Mouse (Mus musculus) adrenal gland (tissue): Measurements from ENCODE around the gene Asns.

ENCODE experiments used
- intact Hi-C: fragments of 180-260 bp; cut with DNase I; formaldehyde crosslinking; loops from one replicate; pipeline ENCODE4 v1.15.1; 2025
- long read RNA-seq, 2 experiments: library from polyadenylated mRNA; unstranded; transcript quantifications; one replicate each; pipeline ENCODE4 v2.0.0; 2020; ENCODE audit warnings: borderline replicate concordance in 1 of 2; ENCODE audit not compliant: insufficient replicate concordance in 1 of 2

Gene Asns
- long read RNA-seq, experiment 1, transcript Asns-201 (12 exons, 2,001 nt), result major isoform, 20 of 26 reads
- long read RNA-seq, experiment 1, partial matches to known transcripts, result 1 of 26 reads
- long read RNA-seq, experiment 1, other reads (novel, unspliced or antisense), result 4 of 26 reads
- long read RNA-seq, experiment 2, transcript Asns-201 (12 exons, 2,001 nt), result major isoform, 19 of 24 reads
- long read RNA-seq, experiment 2, partial matches to known transcripts, result 2 of 24 reads
- long read RNA-seq, experiment 2, other reads (novel, unspliced or antisense), result 3 of 24 reads

DNA sequence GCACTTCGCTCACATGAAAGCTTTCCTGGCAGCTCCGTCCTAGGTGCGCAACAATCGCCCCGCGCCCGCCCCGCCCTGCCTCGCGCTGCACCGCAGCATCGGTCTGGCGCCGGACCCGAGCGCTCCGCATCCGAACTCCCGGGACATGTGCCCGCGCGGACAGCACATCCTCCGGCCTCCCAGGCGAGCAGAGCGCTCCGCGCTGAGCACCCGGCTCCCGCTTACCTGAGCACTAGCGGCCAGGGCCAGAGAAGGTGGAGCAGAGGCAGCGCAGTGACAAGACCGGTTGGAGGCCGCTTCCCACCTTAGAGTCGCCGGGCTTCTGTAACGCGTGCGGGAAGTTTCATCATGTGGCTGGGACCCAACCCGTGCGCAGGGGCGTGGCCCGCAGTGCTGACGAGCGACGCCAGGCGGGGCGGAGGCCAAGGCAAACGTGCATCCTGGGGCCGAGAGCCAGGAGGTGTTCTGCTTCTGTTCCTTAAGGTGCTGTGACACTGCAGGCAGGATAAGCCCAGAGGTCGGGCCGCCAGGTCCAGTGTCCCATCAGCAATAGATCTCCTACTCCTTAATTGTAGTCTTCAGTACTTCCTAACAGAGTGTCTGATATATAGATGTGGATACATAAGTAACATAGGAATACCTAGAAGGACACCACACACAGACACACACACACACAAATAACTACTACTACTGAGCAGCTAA lies at the start of gene Asns:
Gene Asns (minus strand): TSS at position 371 of the 702 bp plus-strand sequence.
- intact Hi-C loops, result no loop called here

DNA sequence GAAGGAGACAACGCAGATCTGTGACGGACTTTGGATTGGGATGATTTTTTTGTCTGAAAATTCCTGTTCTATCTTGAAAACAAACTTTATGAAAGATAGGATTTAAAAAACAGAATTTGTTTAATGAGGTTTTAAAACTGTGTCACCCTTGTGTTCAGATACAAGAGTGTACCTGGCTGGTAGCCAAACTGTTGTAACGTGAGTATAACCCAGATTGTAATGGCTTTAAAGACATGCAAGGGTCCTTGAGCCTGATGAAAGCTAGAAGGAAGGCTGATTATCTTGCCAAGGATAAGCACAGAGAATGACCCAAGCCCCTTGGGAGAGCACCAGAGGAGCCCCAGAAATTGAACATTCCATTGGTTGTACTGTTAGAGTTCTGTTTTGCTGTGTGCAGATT lies 48.7 kb upstream of the Asns start:
- intact Hi-C loops, result no loop called here

DNA sequence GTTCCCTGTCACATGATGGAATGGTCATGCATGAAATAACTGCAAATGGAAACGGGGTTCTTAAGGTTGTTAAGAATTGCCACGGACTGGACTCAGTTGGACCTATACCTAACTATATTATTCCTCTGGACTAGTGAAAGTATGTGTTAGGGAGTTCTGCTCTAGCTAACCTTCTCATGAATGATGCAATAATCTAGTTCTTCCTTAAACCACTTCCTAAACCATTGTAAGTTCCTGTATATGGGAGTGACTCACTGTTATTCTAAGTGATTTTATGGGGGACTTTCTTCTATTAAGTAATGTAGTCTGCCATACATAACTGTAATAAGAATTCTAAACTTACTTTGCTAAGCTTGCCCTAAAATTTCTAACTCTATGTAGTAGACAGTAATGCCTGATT lies 44.8 kb upstream of the Asns start:
- intact Hi-C loops, result loop anchor here (5.0 kb wide), 1 partner anchor 104 kb away; the partner anchor contains the start of gene C1galt1

DNA sequence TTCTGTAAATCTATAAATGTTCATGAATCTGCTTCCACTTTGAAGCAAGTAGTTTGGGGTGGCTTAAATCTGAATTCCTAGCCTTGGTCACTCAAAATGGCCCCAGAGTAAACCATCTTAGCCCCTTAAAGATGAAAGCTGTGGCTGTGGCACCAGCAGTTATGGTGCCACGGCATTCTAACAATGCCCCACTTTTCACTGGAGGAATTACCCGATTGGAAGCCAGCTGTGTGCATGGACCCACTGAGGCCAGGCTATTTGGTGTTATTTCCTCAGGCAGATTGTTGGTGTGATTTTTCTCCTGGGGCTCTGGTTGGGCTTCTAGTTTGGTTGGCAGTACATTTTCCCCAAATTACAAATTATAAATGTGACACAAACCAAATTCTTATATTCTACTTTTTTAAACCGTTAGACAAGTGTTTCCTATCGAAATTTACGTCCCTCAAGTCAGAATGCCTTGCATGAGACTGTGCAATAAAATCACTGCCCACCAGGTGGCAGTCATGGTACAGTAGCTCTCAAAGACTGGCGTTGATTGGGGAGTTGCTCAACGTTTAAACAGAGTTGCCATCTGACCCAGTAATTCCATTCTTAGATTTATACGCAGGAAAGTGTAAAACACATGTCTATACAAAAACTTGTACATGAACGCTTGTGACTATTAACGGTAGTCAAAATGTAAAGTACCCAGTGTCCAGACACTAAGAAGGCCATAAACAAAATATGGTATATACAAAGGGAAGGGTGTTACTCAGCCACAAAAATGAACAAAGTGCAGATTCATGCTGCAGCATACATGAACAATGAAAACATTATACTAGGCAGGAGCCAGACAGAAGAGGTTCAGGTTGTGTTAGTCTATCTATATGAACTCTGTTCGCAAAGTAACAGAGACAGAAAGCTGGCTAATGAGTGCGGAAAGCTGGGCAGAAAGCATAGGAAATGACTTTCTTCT lies 40.0 kb upstream of the Asns start:
- intact Hi-C loops, result loop anchor here (2.0 to 5.0 kb wide), 3 partner anchors 249 to 459 kb away; partner anchors contain the start of gene Col28a1

DNA sequence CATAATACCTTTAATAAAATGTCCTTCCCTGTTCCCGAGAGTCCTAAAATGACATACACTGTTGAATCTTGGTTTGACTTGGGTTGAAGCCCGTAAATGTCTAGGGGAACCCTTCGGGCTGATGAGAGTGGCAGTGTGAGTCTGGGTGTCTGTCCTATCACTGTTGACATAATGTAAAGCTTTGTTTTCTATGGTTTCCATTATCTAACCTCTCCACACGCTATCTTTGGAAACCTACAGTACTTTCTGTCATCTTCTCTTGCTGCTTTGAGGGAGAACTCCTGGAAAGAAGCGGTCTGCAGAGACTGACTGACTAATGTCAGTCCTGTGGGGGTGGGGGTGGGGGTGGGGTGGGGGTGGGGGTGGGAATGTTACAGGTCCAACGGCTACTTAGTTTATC lies 39.0 kb upstream of the Asns start:
- intact Hi-C loops, result loop anchor here (2.0 to 5.0 kb wide), 3 partner anchors 250 to 460 kb away; partner anchors contain the start of gene Col28a1

DNA sequence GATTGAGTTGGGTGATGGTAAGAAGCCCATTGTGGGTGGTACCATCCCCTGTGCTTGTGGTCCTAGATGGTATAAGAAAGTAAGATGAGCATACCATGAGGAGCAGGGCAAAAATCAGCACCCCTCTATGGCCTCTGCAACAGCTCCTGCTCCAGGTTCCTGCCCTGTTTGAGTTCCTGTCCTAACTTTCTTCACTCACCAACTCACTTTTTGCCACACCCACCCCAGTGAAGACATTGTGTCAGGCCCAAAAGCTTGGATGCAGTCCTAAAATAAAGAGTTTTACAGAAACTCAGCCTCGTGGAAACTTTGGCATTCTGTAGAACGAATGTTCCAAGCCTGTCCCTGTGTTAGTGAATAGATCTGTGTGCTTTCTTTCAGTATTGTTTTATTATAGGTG lies 36.1 kb upstream of the Asns start:
- intact Hi-C loops, result no loop called here

DNA sequence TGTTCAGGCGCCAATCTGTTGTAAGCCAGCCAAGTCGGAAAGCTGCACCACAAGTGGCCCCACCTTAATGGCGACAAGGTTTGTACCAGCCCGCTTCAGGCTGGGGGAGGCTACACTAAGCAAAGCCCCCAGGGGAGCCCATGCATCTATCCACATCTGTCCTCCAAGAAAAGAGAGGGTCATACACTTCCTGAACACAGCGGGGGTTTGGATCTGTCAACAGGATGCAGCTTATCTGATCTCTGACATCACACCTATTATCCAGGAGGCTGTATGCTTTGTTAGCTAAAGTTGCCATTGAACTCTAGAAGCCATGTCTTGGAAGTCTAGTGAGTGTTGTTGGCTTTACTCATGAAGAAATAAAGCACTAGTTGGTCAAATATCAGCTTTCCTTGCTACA lies 35.2 kb upstream of the Asns start:
- intact Hi-C loops, result no loop called here

DNA sequence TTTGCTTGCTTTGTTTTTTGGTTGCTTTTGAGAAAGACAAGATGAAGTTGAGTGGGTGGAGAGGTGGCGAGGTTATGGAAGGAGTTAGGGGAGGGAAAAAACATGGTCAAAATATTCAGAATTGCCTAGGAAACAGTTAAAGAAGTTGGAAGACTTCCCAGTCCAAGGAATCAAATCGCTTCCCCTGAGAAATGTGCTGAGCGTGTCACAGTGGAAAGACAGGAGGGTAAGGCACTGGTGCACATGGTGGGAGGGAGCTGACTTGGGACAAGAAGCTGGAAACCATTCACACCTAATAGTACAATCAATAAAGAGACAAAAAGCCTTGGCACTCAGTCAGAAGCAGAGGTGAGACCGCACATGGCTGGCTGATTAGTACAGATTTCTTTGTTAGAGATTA lies 23.2 kb upstream of the Asns start:
- intact Hi-C loops, result no loop called here

DNA sequence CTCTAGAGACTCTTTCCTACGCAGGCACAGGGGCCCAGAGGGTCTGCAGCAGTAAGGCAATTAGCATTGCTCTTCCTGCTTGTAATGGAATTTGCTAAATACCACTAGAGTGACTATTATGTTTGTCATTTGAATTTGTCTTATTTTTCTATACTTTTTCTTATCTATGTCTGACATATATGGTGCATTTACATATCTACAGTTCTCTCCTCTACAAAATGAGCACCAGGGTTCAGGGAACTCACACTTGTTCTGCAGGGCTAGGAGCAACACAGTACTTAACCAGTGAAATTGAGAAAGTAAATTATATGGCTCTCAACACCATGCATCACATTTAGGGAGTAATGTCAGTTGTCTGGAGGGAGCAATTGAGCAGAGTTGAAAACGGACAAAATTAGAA lies 21.2 kb upstream of the Asns start:
- intact Hi-C loops, result no loop called here

DNA sequence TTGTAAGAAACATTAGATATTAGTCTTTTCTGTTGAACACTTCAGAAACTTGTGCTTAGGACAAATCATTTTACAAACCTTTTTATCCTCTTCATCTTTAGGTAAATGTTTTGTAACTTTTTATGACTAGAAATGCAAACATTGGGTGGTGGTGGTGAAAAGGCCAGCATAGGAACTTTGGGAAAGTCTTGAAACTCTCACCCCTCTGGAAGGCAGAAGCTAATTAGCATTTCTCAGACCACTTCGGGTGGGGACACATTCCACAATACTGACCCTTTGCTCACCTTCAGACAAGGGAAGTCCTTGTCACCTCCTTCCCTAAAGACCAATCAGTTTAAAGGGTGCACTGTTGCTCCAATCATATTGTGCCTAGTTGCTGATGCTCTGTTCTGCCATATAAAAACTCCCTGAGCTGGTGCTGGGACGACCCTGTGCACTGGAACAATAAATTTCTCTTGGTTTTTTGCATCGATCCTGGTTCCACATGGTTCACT lies 18.8 kb upstream of the Asns start:
- intact Hi-C loops, result no loop called here

DNA sequence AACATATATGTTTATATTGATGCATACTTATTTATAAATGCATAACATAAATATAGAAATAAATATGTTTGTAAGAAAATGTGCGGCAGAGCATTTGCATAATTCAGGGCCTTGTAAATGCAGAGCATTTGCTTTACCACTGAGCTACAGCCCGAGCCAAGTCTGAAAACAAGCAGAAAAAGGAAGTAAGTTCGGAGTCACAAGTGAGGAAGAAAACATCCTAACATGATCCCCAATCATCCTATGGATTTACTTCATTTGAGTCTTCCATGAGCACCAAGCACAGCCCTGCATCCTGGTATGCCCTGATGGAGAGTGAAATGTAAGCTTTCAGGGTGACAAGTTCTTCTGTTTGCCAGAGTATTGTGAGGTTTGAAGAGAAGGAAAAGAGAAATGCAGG lies 15.2 kb upstream of the Asns start:
- intact Hi-C loops, result no loop called here

DNA sequence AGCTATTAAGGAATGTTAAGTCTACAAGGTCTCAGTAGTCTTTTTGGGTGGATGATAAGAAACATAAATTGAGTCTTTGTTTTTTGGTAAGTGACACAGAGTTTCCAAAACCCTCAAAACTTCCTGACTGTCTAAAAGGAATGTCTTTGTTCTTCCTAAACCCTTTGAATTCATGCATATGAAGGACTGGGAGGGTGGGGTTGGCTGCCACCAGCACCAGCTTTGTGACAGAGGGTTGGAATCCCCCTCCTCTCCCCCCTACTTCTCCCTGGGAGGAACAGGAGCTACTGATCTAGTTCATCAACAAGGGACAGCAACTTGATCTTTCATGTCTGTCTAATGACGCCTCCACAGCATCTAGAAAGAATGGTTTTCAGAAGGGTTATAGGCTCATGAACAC lies 13.7 kb upstream of the Asns start:
- intact Hi-C loops, result no loop called here

DNA sequence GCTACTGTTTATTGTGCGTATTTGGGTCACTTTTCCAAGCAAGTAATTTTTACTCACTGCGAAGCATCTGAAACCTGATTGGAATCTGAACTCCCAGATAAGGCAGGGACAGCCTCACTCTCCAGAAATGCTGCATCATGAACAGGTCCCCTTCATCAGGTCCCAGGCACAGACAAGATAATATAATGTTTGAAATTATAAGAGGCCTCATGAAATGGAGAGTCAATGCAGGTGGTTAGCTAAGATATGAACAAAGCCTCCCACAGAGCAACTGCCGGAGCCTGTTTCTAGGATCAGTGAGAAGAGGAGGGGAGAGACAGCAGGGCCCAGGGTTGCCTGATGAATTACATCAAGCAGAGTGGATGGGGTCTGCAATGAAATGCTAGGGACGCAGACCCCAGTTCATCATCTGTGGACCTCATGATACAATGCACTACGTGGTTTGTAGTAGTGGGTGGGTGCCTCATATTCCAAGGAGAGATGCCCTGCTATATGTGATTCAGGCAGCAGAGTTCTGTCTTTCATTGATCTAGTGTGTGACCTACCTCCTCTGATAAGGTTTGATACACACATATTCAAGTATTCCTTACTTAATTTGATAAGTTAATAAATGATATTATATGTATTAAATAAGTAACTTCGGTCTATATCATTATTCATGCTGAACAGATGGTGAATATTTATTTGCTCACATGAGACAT lies 5.1 kb upstream of the Asns start:
- intact Hi-C loops, result no loop called here

DNA sequence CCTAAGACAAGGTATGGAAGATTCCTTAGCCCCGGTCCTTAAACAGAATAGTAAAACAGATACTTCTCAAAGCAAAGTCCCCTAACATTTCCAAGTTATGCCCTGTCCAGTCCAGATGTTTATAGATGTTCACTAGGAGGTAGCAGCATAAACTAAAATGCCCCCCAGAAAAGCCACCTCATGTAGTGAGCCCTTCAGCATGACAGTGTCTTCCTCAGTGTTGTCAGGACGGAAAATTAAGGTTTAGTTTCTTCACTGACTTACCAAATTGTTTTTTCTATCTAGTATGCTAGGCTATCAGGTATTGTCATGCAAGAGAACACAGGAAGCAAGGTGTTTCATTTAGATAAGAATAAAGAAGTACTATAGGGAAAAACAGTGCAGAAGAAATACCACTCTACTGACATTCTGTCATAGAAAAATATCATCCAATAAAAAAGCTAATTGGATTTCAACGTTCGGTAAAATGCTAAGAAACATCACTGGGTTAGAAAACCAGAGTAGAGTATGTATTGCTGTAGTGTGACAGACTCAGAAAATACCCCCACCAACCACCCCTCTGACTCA lies 4.1 kb upstream of the Asns start:
- intact Hi-C loops, result no loop called here

DNA sequence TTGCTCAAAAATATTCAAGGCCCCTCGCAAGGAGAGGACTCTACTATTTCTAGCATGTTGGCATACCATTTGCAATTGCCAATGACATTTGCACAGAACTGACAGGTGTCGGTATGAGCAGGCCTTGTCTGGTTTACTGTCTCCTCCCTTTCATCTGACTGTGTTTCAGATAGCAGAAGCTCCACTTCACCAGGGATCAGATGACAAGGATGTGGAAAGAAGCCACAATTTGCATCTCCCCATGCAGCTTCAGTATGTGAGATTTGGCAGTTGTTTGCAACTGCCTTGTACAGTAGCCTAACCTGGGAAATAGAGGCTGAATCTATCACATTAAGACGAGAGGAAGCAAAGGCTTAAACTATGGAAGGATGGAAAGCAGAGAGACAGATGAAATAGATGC lies 3.6 kb upstream of the Asns start:
- intact Hi-C loops, result no loop called here

DNA sequence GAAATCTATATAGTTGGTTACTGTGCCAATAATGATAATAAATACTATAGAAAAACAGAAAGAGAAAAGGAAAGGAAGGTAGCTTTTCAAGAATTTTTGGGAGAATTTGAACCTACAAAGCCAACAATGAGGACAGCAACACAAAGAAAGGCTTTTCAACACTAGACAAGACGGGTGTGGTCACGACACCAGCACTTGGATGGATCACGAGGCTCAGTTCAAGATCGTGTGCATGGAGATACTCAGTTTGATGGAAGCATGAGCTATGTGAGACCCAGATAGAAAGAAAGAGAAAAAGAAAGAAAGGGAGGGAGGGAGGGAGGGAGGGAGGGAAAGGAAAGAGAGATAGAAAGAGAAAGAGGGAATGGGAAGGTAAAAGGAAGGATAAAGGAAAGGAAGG lies 2.8 kb upstream of the Asns start:
- intact Hi-C loops, result no loop called here

DNA sequence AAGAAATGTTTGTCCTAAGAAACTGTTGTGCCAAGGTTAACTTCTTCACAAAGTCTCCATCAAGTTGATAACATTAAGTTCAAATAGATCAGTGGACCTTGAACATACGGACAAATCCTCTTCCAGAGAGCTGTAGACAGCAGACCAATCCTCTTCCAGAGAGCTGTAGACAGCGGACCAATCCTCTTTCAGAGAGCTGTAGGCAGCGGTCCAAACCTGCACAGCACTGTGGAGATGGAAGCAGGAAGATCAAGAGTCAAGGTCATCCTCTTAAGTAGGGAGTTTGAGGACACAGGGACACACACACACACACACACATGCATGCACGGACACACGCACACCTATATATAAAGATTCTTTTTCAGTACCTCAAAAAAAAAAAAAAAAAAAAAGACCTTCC lies 612 bp upstream of the Asns start:
- intact Hi-C loops, result no loop called here

DNA sequence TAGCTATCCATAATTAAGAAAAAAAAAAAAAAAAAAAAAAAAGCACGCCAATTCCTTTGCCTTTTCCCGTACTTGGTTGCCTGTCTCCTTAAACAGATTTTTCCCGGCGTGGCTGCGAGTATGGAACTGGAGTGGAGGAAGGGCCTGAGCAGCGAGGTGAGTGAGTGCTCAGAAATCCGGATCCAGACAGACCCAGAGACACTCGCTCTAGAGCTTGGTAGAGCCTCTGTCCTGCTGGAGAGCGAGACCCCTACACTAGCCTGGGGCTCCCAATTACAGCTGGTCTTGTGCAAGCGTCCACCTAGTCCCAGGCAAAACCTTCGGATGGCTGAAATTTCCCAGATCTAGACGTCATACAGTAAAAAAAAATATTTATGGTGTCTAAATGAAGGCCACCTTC lies 603 bp downstream of the Asns start:
- intact Hi-C loops, result no loop called here

DNA sequence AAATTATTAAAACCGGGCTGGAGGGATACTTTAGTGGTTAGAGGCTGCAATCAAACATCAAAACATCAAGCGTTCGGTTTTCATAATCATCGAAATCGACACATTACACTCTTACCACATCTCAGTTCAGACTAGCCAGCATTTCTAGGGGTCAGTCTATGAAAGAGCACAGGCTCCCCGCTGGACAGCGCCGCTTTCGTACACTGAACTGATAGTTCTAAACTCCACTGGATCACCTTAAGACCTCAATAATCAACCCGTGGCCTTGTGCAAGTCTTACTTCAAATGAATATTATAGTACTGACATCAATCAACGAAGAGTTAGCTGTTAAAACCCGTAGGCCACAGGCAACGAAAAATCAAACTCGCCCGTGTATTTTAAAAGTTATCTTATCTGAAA lies 1.0 kb downstream of the Asns start:
- intact Hi-C loops, result no loop called here

DNA sequence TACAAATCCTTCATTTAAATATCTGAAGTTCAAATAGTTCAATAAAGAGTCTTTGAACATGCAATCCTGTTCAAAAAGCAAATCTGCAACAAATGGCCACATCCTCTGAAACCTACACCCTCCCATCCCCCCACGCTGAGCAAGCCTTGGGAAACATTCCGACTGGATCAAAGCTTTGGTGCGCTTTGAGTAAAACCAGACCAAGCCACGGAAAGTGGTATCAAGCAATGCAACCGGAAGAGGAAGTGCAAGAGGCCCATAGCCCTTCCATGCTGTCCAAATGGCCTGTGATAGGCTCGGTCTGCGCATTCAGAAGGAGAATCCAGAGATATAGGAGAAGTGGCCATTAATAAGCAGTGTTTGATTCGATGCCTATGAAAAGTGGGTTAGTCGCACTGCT lies 2.6 kb downstream of the Asns start:
- intact Hi-C loops, result no loop called here

DNA sequence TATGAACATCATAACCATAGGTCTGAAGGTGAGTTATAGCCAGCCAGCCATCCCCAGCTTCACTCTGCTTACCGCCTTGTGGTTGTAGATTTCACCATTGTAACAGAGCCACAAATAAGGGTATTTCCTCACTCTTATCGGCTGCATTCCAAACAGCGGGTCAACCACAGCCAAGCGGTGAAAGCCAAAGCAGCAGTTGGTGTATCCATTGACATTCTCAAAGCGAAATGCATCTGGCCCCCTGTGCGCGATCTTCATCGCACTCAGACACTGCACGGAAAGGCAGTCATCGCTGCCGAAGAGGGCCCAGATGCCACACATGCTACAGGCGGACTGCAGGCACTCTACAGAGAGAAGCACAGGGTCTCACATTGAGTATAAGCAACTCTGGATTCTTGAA lies 3.9 kb downstream of the Asns start:
- intact Hi-C loops, result no loop called here
